Mouse (Mus musculus) inflammation-experienced regulatory T-cells, adult 6 months (primary cell): Measurements from ENCODE around the gene Tmprss4. TPM values are rescaled to one million over a fixed set of nuclear protein-coding genes. Genes with fewer than 3 reads are reported as not detected.

Experiments used
- ATAC-seq: one replicate; pipeline ENCODE4 v1.8.0; 2017
- polyA plus RNA-seq, 3 experiments: library from polyadenylated mRNA; unstranded; fragments of 100-300 nt; shearing (Covaris generic); gene quantifications; one replicate each; pipeline ENCODE4 v1.2.1; 2017

Gene Tmprss4
- polyA plus RNA-seq, 3 experiments from 2014 or later = not detected

DNA sequence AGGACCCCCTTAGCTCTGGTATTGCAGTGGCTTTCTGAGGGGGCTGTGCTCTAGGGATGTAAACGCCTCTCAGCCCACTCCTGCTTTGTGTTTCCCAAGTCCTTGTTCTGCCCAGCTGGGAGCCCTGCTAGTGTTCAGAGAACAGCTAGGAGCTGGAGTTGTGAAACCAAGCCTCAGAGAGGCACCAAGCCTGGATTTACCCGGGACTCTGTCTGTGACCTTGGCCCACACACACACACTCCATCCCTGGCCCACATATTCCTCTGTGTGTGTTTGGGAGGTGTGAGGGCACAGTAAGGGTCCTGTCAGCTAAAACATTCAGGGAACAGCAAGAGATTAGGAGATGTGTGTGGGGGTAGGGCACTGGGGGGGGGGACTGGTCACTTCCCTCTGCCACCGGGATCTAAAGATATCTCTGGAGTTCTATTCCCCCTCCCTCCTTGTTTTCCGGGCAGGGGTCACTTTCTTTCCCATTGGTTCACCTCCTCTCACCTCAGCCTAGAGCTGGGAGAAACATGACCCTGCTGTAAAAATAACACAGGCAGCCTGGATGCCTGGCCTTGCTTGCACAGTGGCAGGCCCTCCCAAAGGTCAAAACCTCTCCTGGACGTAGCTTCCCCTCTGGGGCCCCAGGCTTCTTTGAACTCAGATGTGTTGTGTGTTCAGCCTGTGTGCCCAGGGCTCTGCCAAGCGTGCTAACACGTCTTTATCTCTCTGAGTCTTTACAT lies 67.3 kb downstream of the Tmprss4 start:
- ATAC-seq = no peak

DNA sequence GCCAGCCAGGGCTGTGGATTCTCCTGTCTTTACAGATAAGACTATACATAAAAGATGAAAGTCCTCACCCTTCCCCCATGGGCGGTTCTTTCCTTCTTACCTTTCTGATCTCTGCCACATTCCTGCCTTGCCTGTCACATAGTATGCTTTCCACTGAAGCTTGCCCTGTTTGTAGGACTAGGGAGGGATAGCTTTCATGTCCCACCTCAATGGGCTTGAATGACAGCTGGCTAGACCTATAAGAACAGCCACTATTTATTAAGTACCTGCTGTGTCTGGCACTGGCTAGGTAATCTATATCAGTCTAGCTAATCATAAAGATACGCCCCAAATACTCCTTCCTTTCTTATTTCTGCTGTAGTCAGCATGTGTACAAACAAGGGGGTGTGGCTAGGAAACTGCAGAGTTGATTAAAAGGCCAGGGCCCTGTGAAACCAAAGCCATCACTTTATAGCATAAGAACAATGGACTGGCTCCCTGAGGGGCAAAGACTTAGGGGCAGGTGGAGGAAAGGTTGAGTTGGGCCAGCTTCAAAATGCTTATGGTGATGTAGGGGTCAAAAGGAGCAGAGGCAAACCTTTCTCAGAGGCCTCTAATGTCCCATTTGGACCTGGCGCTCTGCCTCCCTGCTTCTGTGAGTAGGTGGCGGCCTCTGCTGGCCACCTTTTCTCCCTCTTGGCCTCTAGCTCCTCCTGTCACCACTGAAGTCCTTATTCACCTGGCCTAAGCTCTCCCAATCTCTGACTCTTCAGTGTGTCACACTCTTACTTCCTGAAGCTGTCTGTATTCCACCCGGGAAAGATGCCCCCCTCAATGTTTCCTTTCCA lies 70.2 kb downstream of the Tmprss4 start:
- peak; percentile 69 for ATAC-seq

DNA sequence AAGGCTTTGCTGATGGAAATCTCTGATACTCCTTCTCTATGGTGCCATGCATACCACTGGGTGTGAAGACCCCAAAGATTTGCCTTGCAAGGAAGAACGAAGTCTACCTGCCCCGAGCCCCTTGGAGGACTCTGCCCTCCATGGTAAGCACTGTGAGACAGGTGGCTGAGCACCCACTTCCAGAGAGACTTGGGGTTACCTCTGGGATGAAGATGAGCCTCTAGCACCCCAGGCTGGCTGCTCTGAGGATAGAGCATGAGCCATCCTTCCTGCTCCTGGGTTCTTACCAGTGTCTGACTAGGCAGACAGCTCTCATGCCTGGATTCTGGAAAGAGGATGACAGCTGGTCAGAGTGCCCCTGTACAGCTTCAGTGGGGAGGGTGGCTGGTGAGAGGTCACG lies 73.8 kb downstream of the Tmprss4 start:
- no peak for ATAC-seq

DNA sequence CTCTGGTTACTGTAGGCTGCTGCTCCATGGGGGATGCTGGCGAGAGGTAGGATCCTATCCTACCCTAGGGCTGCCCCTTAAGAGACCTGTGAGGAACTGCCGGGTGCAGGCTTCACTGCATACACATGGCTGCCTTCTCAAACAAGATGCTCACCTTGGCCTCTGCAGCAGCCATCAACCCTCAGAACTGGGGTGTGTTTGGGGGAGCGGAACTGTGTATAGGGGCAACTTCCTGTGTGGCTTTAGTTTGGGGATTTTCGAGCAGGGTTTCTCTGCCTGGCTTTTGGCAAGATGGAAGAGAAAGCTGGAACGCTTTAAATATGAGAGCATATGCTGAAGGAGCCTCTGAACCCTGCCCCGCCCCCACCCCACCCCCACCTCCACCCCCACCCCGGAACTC lies 77.0 kb downstream of the Tmprss4 start:
- ATAC-seq = peak; percentile 60

DNA sequence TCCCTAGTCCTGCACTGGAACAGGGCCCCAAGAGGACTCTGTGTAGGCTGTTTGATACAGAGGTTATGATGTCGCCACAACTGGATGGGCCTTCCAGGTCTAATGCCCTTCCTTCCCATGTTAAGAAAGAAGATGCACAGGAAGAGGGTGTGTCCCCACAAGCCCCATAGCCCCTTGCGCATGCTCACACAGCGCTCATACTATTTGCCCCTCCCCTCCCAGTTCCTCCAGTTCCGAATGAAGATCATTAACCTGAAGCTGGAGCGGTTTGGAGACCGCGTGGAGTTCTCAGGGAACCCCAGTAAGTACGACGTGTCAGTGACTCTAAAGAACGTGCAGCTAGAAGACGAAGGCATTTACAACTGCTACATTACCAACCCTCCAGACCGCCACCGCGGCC lies 78.7 kb downstream of the Tmprss4 start:
- no peak for ATAC-seq

Other genes with a start within 250 kb of the Tmprss4 start
- gene Ube4a, start 238.5 kb downstream of the Tmprss4 start, polyA plus RNA-seq = 10 to 100 TPM; 25.5 to 40.2 (median 34.4) TPM
- gene Cd3g, start 223.7 kb downstream of the Tmprss4 start, polyA plus RNA-seq = 1,000 to 10,000 TPM; 1,536 to 1,970 (median 1,828) TPM
- gene Cd3d, start 222.3 kb downstream of the Tmprss4 start, polyA plus RNA-seq = 1,000 to 10,000 TPM in 1 of 3 experiments, 100 to 1,000 TPM in 2; 684 to 1,006 (median 966) TPM
- gene Cd3e, start 194.5 kb downstream of the Tmprss4 start, polyA plus RNA-seq = 1,000 to 10,000 TPM in 2 of 3 experiments, 100 to 1,000 TPM in 1; 995 to 1,814 (median 1,394) TPM
- gene Mpzl2, start 164.3 kb downstream of the Tmprss4 start, polyA plus RNA-seq = not detected
- 10 to 100 TPM in 2 of 3 experiments, 1 to 10 TPM in 1; 9.1 to 12.0 (median 10.2) TPM for gene Mpzl3, start 148.9 kb downstream of the Tmprss4 start, polyA plus RNA-seq
- 10 to 100 TPM in 1 of 3 experiments, 1 to 10 TPM in 2; 2.6 to 11.2 (median 6.3) TPM for gene Jaml, start 124.9 kb downstream of the Tmprss4 start, polyA plus RNA-seq
- under 1 TPM in 2 of 3 experiments, not detected in 1; 0.09 to 0.60 TPM for gene Scn2b, start 86.3 kb downstream of the Tmprss4 start, polyA plus RNA-seq
- not detected for gene Scn4b, start 65.7 kb downstream of the Tmprss4 start, polyA plus RNA-seq
- gene BC049352, start 22.1 kb downstream of the Tmprss4 start, polyA plus RNA-seq = 1 to 10 TPM; 2.7 to 4.2 (median 4.1) TPM
- gene Il10ra, start 65.1 kb upstream of the Tmprss4 start, polyA plus RNA-seq = 10 to 100 TPM; 38.3 to 56.0 (median 48.7) TPM
- gene Tmprss13, start 115.0 kb upstream of the Tmprss4 start, polyA plus RNA-seq = 10 to 100 TPM in 1 of 3 experiments, 1 to 10 TPM in 2; 1.3 to 22.8 (median 2.5) TPM
- gene Fxyd6, start 166.1 kb upstream of the Tmprss4 start, polyA plus RNA-seq = 1 to 10 TPM in 1 of 3 experiments, not detected in 2; 1.6 TPM
- 1 to 10 TPM in 1 of 3 experiments, not detected in 2; 2.4 TPM for gene Fxyd2, start 195.6 kb upstream of the Tmprss4 start, polyA plus RNA-seq
- gene Dscaml1, start 222.5 kb upstream of the Tmprss4 start, polyA plus RNA-seq = not detected